Mouse (Mus musculus): Measurements from ENCODE around the gene Zbtb20.

Gene Zbtb20

DNA sequence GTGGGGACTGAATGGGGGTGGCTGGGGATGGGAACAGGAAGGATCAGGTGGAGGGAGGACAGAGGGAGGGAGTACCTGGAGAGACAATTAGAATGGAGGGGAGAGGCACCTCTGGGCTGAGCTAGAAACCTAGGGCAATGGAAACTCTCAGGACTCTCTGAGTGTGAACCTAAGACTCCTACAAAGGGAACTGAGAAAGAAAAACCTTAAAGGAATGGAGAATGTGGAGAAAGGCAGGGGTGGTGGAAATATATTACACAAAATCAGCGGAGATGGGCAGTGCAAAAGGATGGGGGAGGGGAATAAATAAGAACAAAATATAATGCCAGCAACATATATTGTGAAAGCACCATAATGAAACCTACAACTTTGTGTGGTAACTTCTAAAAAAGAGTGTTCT is 796.3 kb downstream of the Zbtb20 start:
- no peak for DNase-seq

DNA sequence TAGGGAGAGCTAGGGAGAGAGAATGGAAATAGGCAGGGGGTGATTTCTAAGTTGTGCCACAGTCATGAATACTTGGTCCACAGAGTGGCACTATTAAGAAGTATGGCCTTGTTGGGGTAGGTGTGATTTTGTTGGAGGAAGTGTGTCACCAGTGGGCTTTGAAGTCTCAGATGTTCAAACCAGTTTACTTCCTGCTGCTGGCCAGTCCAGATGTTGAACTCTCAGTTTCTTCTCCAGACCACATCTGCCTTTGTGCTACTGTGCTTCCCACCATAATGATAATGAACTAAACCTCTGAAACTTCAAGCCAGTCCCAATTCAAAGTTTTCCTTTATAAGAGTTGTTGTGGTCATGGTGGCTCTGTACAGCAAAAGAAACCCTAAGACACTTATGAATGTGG is 797.0 kb downstream of the Zbtb20 start:
- no peak for DNase-seq

DNA sequence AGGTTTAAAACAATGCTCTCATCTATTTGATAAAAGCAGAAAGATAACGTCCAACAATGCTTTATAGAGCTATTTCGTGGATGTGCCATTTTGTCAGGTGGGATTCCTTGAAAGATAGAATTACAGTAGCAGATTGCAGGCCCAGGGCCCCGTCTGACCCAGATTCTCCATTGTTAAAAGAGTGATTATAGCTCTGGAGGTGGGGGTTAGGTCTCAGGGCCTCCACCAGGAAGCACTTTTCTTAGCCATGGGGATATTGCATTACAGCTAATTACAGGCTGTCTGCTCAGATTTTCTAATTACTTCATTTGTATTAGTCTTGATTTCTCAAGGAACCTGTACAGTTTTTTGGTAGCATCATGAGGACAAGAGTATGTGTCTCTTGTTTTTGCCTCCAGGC is 798.7 kb downstream of the Zbtb20 start:
- no peak for DNase-seq

DNA sequence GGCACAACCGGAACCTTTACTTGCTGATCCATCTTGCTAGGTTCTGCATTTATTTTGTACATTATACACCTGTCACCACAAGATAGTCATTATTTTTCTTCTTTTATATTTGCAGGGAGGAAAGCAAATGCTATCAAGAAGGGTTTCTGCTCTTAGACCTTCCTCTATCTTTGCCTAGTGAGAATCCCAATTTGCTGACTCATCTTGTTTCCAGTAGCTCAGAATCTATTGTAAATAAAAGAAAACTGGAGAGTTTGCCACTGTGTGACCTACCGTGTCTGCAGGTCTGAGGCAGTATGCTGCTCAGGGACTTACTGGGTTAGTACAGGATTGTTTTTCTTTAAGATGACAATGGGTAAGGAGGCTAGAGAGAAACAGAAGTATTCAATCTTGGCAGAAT is 812.3 kb downstream of the Zbtb20 start:
- no peak for DNase-seq

DNA sequence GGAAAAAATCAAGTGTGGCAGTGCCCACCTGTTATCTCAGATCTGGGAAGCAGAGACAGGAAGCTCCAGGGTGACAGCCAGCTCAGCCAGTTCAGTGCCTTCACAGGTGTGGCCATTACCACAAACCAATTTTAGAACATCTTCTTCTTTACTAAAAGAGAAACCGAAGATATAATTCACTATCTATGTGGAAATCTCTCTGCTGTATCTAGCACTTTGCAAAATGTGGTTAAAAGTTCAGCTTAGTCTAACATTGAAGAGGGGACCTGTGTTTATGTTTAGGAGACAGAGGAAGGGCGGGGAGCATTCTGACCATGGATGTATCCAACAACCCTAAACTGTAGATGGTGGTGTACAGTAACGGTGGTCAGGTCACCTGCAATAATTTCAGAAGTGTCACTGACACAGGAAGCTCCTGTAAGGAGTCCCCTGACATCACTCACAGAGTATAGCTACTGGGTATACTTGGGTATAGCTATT is 814.6 kb downstream of the Zbtb20 start:
- DNase-seq = no peak

DNA sequence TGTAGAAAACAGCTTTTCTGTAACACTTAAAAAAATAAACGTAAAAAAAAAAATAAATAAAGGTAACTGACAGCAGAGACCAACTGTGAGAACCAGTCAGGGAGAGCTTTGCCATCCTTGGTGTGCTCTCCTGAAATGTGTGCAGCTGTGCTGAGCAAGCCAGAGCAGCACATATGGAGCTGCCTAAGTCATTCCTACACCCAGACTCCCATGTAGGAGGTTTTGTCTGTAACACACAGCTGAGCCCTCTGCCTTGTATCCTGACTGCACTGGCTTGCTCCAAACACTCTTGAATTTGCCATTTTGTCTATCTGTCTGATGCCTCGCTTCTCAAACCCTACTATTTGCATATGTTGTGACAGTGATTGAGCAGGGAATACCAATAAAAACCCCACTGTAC is 815.2 kb downstream of the Zbtb20 start:
- DNase-seq = no peak

DNA sequence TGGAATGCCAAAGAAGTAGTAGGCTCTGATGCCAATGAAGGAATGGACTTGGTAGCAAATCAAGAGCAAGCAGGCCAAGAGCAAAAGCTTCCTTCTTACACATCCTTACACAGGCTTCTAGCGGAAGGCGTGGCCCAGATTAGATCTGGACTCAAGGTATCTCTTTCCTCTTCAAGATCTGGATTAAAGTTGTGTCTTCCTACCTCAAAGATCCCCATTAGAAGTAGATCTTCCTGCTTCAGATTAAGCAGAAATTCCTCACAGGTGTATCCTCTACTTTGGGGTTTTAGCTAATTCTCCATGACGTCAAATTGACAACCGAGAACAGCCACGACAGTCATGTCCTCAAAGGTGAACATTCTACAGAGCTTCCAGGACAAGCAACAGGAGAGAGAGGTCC is 816.1 kb downstream of the Zbtb20 start:
- DNase-seq = no peak
